Mouse (Mus musculus) liver, postnatal 0 days (tissue): ENCODE results near the gene Ptchd3.

ENCODE experiments used
- CTCF ChIP-seq: sonication (generic); IDR thresholded peaks from 2 replicates; pipeline ENCODE4 v1.5.1; 2016; ENCODE audit warnings: antibody characterized with exemption, low read depth
- EP300 ChIP-seq: IDR thresholded peaks from 2 replicates; pipeline ENCODE4 v1.6.1; 2016; ENCODE audit warnings: antibody characterized with exemption, low read depth, mild to moderate bottlenecking

DNA sequence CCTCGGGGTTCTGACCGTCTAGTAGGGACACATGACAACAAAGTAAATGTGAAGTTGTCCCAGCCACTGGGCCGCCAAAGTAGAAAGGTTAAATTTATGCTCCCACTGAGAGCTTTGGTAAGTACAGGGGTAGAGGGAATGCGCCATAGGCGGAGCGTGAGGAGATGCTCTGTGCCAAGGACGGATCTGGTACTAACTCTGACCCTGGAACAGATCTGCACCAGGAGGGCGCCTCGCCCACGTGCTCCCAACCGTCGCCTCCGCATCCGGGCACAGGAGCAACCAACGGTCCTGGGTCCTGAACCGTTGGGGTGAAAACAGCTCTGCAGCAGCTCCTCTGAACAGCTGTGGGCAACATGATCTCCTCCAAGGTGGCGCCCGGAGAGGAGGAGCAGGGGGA lies at the start of gene Ptchd3:
- no peak for TF ChIP-seq CTCF
- TF ChIP-seq EP300 = no peak
